Mouse (Mus musculus): Measurements from ENCODE around the gene Rnase2b. TPM values are rescaled to one million over a fixed set of nuclear protein-coding genes. Genes with fewer than 3 reads are reported as not detected.
"Not testable (repeated sequence)": the region's sequence is repeated elsewhere in the genome, so short reads cannot be mapped to it uniquely, and the experiment has no call there.

Rnase2b gene
- polyA plus RNA-seq, 1 experiment from 2014 or later, result not detected

- H3K27me3 ChIP-seq (ENCODE audit: control insufficient read depth, insufficient read depth, low read depth, low read length), result no peaks in the 10 kb centered on the region
- H3K4me2 ChIP-seq (ENCODE audit: low read length), result no peak overlapping the region
- no peaks in the 10 kb centered on the region for H3K9me3 ChIP-seq (replicated peaks; ENCODE audit: control insufficient read depth, low read length, poor library complexity, severe bottlenecking)
- ATAC-seq, result no peak
- no peak overlapping the region for H3K4me3 ChIP-seq (ENCODE audit: low read depth, low read length)
- H3K9ac ChIP-seq (ENCODE audit: low read depth, low read length), result no peak overlapping the region
- no peaks in the 10 kb centered on the region for H3K36me3 ChIP-seq (ENCODE audit: control insufficient read depth, insufficient read depth, low read length)
- no peak overlapping the region for H3K27ac ChIP-seq (ENCODE audit: low read length)
- H3K4me1 ChIP-seq (ENCODE audit: control insufficient read depth, insufficient read depth, low read length), result no peaks in the 10 kb centered on the region
- 100% methylated on average over 1 of the region's 1 CpGs for WGBS
These were observed 3.4 kb downstream of the Rnase2b start for GRCm38 (mm10) chr14:51165435-51165834.

DNA sequence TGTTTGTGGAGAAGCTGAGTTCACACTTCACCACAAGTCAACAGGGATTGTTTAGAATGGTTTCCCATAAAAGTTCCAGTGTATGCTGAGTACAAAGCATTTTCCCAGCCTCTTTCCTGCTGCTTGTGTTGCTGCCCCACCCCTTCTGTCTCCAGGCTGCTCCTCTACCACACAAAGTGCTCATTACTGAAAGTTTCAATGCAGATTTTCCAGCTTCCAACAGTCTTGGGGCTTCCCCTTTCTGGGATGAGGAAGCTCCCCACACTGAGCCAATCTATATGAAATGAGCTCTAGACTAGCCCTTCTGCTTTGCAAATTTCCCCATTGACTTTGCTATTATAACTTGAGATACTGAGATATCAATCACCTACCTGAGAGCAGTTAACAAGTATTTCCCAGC is 4.0 kb downstream of the Rnase2b start:
- Histone ChIP-seq H3K36me3 (ENCODE audit: control insufficient read depth, insufficient read depth, low read length) (no peaks in the 10 kb centered on the region), H3K27ac (ENCODE audit: low read length) (no peak overlapping the region), H3K9me3 (replicated peaks; ENCODE audit: control insufficient read depth, low read length, poor library complexity, severe bottlenecking) (no peaks in the 10 kb centered on the region), H3K4me2 (ENCODE audit: low read length) (no peak overlapping the region), H3K4me3 (ENCODE audit: low read depth, low read length) (no peak overlapping the region), H3K27me3 (ENCODE audit: control insufficient read depth, insufficient read depth, low read depth, low read length) (no peaks in the 10 kb centered on the region), H3K9ac (ENCODE audit: low read depth, low read length) (no peak overlapping the region), H3K4me1 (ENCODE audit: control insufficient read depth, insufficient read depth, low read length) (no peaks in the 10 kb centered on the region)
- no peak for ATAC-seq

- not testable (repeated sequence) for H3K9me3 ChIP-seq (replicated peaks; ENCODE audit: control insufficient read depth, low read length, poor library complexity, severe bottlenecking); H3K27ac ChIP-seq (ENCODE audit: low read length); H3K4me1 ChIP-seq (ENCODE audit: control insufficient read depth, insufficient read depth, low read length); H3K4me2 ChIP-seq (ENCODE audit: low read length); H3K4me3 ChIP-seq (ENCODE audit: low read depth, low read length); H3K9ac ChIP-seq (ENCODE audit: low read depth, low read length); ATAC-seq; H3K36me3 ChIP-seq (ENCODE audit: control insufficient read depth, insufficient read depth, low read length); H3K27me3 ChIP-seq (ENCODE audit: control insufficient read depth, insufficient read depth, low read depth, low read length)
- 40% methylated on average over 9 of the region's 9 CpGs for whole genome bisulfite sequencing
These were observed 10.2 kb downstream of the Rnase2b start for GRCm38 (mm10) chr14:51172095-51172865.

- not testable (repeated sequence) for H3K4me1 ChIP-seq (ENCODE audit: control insufficient read depth, insufficient read depth, low read length); H3K27me3 ChIP-seq (ENCODE audit: control insufficient read depth, insufficient read depth, low read depth, low read length); H3K27ac ChIP-seq (ENCODE audit: low read length); H3K4me2 ChIP-seq (ENCODE audit: low read length); H3K4me3 ChIP-seq (ENCODE audit: low read depth, low read length); H3K36me3 ChIP-seq (ENCODE audit: control insufficient read depth, insufficient read depth, low read length); H3K9ac ChIP-seq (ENCODE audit: low read depth, low read length); ATAC-seq; H3K9me3 ChIP-seq (replicated peaks; ENCODE audit: control insufficient read depth, low read length, poor library complexity, severe bottlenecking)
- WGBS, result 43% methylated on average over 4 of the region's 4 CpGs
These were observed 10.9 kb downstream of the Rnase2b start for GRCm38 (mm10) chr14:51172947-51173346.

- H3K27me3 ChIP-seq (ENCODE audit: control insufficient read depth, insufficient read depth, low read depth, low read length), result no peaks in the 10 kb centered on the region
- no peak for ATAC-seq
- no peaks in the 10 kb centered on the region for H3K4me1 ChIP-seq (ENCODE audit: control insufficient read depth, insufficient read depth, low read length)
- H3K9me3 ChIP-seq (replicated peaks; ENCODE audit: control insufficient read depth, low read length, poor library complexity, severe bottlenecking), result no peaks in the 10 kb centered on the region
- H3K4me2 ChIP-seq (ENCODE audit: low read length), result no peak overlapping the region
- no peak overlapping the region for H3K4me3 ChIP-seq (ENCODE audit: low read depth, low read length)
- 62% methylated on average over 4 of the region's 4 CpGs for WGBS
- no peaks in the 10 kb centered on the region for H3K36me3 ChIP-seq (ENCODE audit: control insufficient read depth, insufficient read depth, low read length)
- no peak overlapping the region for H3K27ac ChIP-seq (ENCODE audit: low read length)
- no peak overlapping the region for H3K9ac ChIP-seq (ENCODE audit: low read depth, low read length)
These were observed 11.8 kb downstream of the Rnase2b start for GRCm38 (mm10) chr14:51173843-51174242.

DNA sequence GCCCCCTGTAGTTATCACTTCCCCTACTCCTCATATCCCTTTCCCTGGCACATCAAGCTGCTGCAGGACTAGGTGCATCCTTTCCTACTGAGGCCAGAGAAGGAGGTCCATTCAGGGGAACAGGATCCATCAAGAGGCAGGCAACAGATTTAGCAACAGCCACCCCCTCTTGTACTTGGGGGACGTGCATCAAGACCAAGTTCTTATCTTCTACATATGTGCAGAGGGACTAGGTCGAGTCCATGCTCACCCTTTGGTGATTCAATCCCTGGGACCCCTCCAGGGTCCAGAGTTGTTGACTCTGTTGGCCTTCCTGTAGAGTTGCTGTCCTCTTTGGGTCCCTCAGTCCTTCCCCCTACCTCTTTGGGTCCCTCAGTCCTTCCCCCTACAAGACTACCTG is 19.0 kb downstream of the Rnase2b start:
- not testable (repeated sequence) for H3K4me3 ChIP-seq (ENCODE audit: low read depth, low read length); H3K9me3 ChIP-seq (replicated peaks; ENCODE audit: control insufficient read depth, low read length, poor library complexity, severe bottlenecking); H3K4me2 ChIP-seq (ENCODE audit: low read length); H3K27ac ChIP-seq (ENCODE audit: low read length); H3K9ac ChIP-seq (ENCODE audit: low read depth, low read length); H3K27me3 ChIP-seq (ENCODE audit: control insufficient read depth, insufficient read depth, low read depth, low read length); ATAC-seq; H3K4me1 ChIP-seq (ENCODE audit: control insufficient read depth, insufficient read depth, low read length); H3K36me3 ChIP-seq (ENCODE audit: control insufficient read depth, insufficient read depth, low read length)
- 82% methylated on average over 2 of the region's 2 CpGs for WGBS

GRCm38 (mm10) chr14:51195681-51196080 is 33.6 kb downstream of the Rnase2b start:
- WGBS, result 89% methylated on average over 4 of the region's 4 CpGs
- no peak for ATAC-seq
- H3K4me1 ChIP-seq (ENCODE audit: control insufficient read depth, insufficient read depth, low read length), result no peaks in the 10 kb centered on the region
- H3K9ac ChIP-seq (ENCODE audit: low read depth, low read length), result no peak overlapping the region
- no peaks in the 10 kb centered on the region for H3K27me3 ChIP-seq (ENCODE audit: control insufficient read depth, insufficient read depth, low read depth, low read length)
- no peaks in the 10 kb centered on the region for H3K36me3 ChIP-seq (ENCODE audit: control insufficient read depth, insufficient read depth, low read length)
- no peak overlapping the region for H3K4me2 ChIP-seq (ENCODE audit: low read length)
- H3K27ac ChIP-seq (ENCODE audit: low read length), result no peak overlapping the region
- H3K4me3 ChIP-seq (ENCODE audit: low read depth, low read length), result no peak overlapping the region
- no peaks in the 10 kb centered on the region for H3K9me3 ChIP-seq (replicated peaks; ENCODE audit: control insufficient read depth, low read length, poor library complexity, severe bottlenecking)

DNA sequence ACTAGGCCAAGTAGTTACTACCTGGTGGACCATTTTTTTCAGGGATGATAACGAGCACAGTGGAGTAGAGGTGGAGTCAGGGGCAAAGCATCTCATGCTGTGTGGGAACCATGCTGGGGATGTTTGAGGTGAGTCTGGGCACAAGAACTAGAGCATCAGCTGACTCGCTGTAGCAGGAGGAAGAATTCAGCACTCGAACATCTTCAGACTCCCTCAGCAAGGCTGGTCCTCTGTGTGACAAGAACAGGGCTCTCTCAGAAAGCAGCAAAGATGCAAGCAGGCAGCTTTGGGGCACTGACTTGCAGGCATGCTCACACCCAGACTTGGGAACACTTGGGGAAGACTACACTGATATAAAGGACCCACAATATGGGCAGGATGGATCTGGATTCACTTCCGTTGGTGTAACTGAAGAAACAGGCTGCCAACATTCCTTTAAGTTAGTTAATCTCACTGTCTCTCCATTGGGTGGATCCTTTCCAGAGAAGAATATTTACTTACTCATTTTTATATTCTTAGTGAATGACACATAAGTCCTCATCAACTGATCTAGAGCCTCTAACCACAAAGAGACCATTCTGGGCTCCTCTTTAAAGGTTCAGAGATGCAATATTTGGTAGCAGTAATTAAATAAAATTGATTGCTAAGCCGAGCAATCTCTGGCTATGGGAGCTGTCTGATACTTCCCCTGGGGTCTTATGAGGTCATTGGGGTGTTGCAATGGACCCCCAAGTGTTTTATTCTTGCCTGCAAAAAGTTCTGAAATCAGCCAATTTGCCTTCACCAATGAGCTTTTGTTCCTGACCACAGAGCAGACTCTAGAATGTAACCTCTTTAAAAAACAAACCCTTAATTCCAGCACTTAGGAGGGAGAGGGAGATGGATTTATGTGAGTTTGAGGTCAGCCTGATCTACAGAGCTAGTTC is 37.3 kb downstream of the Rnase2b start, which contains the start of gene Ang2:
Gene Ang2 (minus strand): TSS at position 51 of the 926 bp plus-strand sequence.
- ATAC-seq, result no peak
- H3K27ac ChIP-seq (ENCODE audit: low read length), result no peak within 1 kb of the TSS
- H3K4me2 ChIP-seq (ENCODE audit: low read length), result no peak within 1 kb of the TSS
- H3K4me3 ChIP-seq (ENCODE audit: low read depth, low read length), result no peak within 1 kb of the TSS
- H3K9ac ChIP-seq (ENCODE audit: low read depth, low read length), result no peak within 1 kb of the TSS
- H3K27me3 ChIP-seq (ENCODE audit: control insufficient read depth, insufficient read depth, low read depth, low read length), result no peaks in the 10 kb centered on the region
- no peaks in the 10 kb centered on the region for H3K36me3 ChIP-seq (ENCODE audit: control insufficient read depth, insufficient read depth, low read length)
- H3K4me1 ChIP-seq (ENCODE audit: control insufficient read depth, insufficient read depth, low read length), result no peaks in the 10 kb centered on the region
- 89% methylated on average over 5 of the region's 5 CpGs for WGBS
- H3K9me3 ChIP-seq (replicated peaks; ENCODE audit: control insufficient read depth, low read length, poor library complexity, severe bottlenecking), result no peaks in the 10 kb centered on the region

- H3K27me3 ChIP-seq (ENCODE audit: control insufficient read depth, insufficient read depth, low read depth, low read length), result no peaks in the 10 kb centered on the region
- H3K4me2 ChIP-seq (ENCODE audit: low read length), result no peak overlapping the region
- no peak for ATAC-seq
- 96% methylated on average over 2 of the region's 2 CpGs for WGBS
- no peak overlapping the region for H3K9ac ChIP-seq (ENCODE audit: low read depth, low read length)
- no peak overlapping the region for H3K4me3 ChIP-seq (ENCODE audit: low read depth, low read length)
- no peak overlapping the region for H3K27ac ChIP-seq (ENCODE audit: low read length)
- no peaks in the 10 kb centered on the region for H3K36me3 ChIP-seq (ENCODE audit: control insufficient read depth, insufficient read depth, low read length)
- H3K9me3 ChIP-seq (replicated peaks; ENCODE audit: control insufficient read depth, low read length, poor library complexity, severe bottlenecking), result no peaks in the 10 kb centered on the region
- no peaks in the 10 kb centered on the region for H3K4me1 ChIP-seq (ENCODE audit: control insufficient read depth, insufficient read depth, low read length)
These were observed 38.0 kb downstream of the Rnase2b start for GRCm38 (mm10) chr14:51200054-51200453.

Data from midbrain, embryonic 16.5 days (tissue).